Mouse (Mus musculus) small intestine, adult 2 months (tissue): ENCODE data around the gene Tnfrsf8.

Experiments used
- CTCF ChIP-seq: fragments of 200-500 bp; IDR thresholded peaks from 2 replicates; pipeline ENCODE4 v1.5.1; 2012; ENCODE audit warnings: low read depth, mild to moderate bottlenecking, control low read depth, inconsistent platforms, low read length, moderate library complexity, mixed read lengths; ENCODE audit not compliant: insufficient replicate concordance, insufficient read length; ENCODE audit errors: extremely low read depth
- POLR2A ChIP-seq: fragments of 200-500 bp; IDR thresholded peaks from 2 replicates; pipeline ENCODE4 v1.6.1; 2012; ENCODE audit warnings: low read depth, mild to moderate bottlenecking, control low read depth, inconsistent platforms, low read length, moderate library complexity

DNA sequence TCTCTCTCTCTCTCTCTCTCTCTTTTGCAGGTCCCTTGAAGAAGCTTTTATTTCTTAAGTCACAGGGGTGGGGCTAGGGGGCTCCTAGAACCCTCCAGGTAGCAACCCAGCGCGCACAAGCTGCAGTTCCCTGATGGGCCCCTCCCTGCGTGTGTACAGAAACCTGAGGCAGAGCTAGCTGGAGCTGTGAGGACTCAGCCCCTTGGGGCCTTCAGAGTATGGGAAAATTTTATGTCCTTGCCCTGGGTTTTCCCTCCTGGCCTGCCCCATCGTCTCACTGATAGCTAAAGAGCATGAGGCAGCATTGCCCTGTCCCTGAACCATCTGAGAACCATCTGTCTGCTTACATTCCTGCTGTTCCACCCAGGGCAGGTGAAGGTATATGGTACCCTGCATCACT lies 8.5 kb downstream of the Tnfrsf8 start:
- TF ChIP-seq POLR2A, result no peak
- no peak for TF ChIP-seq CTCF
